Mouse (Mus musculus): ENCODE data around the gene Zfp352. TPM values are rescaled to one million over a fixed set of nuclear protein-coding genes. Genes with fewer than 3 reads are reported as not detected.
"Not testable (repeated sequence)": the region's sequence is repeated elsewhere in the genome, so short reads cannot be mapped to it uniquely, and the experiment has no call there.

The Zfp352 gene
- not detected in 2 replicates for polyA plus RNA-seq (2015; fragmentation: Nextera tagmentation; extraction: Ambion mirVana)

DNA sequence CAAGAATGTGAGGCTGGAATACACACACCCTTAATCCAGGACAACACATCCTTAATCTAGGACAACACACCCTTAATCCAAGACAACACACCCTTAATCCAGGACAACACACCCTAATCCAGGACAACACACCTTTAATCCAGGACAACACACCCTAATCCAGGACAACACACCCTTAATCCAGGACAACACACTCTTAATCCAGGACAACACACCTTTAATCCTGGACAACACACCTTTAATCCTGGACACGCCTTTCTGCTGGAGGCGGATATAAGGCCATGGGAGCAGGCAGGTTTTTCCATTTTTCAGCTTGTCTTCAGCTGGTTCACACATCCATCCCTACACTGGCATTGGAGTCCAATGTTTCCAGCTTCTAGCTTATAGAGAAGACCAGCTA, at the start of gene Zfp352:
TSS of gene Zfp352 (plus strand) at position 301 of the 400 bp plus-strand sequence.
- no peaks in the 10 kb centered on the region for H3K27me3 ChIP-seq
- no peaks in the 10 kb centered on the region for H3K4me1 ChIP-seq
- H3K27ac ChIP-seq: no peak within 1 kb of the TSS
- H3K36me3 ChIP-seq: no peaks in the 10 kb centered on the region
- no peak within 1 kb of the TSS for H3K4me3 ChIP-seq
- no peak for ATAC-seq (ENCODE audit: low FRiP score, low read depth)
- no peak within 1 kb of the TSS for H3K4me2 ChIP-seq (replicated peaks)
- H3K9me3 ChIP-seq: 0 out of 2 replicates have a peak, but pooled peaks cover 6% of the 10 kb centered on the region
- H3K9ac ChIP-seq: no peak within 1 kb of the TSS
- 98% methylated on average over 2 of the region's 2 CpGs for WGBS

DNA sequence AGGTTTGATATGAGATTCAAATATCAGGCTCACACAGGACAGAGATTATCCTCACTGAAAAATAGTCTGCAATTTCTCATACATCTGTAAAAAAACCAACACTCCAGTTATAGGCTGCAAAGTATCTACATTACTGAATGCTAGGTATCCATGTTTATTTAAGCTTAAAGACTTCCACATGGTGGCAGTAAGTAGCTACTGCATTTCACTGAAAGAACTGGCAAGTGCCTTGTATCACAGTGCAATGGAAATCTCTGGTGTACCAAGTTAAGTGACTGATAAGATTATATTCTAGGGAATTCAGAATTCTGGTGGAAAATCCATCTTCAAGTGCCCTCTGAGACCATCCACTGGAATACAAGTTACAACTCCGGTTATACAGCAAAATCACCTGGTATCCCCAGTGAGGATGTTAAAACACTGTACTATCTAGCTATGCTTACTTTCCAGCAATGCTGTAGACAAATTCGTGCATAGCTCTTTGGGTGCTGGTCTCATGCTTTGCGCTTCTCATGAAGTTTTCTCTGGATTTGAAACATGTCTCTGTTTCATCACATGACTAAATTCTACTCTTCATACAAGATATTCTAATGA, 47.6 kb upstream of the Zfp352 start:
- 85% methylated on average over 3 of the region's 3 CpGs for WGBS
- Histone ChIP-seq H3K27me3 (no peaks in the 10 kb centered on the region), H3K4me1 (no peaks in the 10 kb centered on the region), H3K9ac (no peak overlapping the region), H3K9me3 (no peaks in the 10 kb centered on the region), H3K4me3 (no peak overlapping the region), H3K36me3 (no peaks in the 10 kb centered on the region), H3K4me2 (replicated peaks) (no peak overlapping the region), H3K27ac (no peak overlapping the region)
- ATAC-seq (ENCODE audit: low FRiP score, low read depth): no peak; the same call in 1 of the 2 replicates

- Histone ChIP-seq H3K4me1 (no peaks in the 10 kb centered on the region), H3K4me3 (no peak overlapping the region), H3K4me2 (replicated peaks) (no peak overlapping the region), H3K27me3 (no peaks in the 10 kb centered on the region), H3K9ac (no peak overlapping the region), H3K36me3 (no peaks in the 10 kb centered on the region), H3K9me3 (no peaks in the 10 kb centered on the region), H3K27ac (no peak overlapping the region)
- ATAC-seq (ENCODE audit: low FRiP score, low read depth): no peak
- 77% methylated on average over 1 of the region's 1 CpGs for WGBS
Measured at GRCm38 (mm10) chr4:90174036-90174435, 44.6 kb upstream of the Zfp352 start.

DNA sequence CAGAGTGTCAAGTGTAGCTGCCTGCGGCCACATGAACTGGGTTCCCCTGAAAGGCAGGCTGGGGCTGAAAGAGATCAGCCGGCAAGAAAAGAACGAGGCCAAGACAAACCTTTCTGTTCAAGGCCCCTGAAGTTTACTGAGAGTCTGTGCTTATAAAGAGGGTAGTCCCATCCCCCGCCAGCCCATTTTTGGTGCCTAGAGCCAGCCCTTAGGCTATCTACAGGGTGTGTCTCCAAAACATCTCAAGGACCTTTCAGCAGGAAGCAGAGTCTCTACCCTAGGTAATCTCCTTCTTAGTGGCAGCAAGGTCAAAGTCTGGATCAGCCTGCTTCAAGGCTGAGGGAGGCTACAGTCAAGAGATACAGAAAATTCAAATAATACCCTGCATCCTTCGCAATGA, 15.2 kb upstream of the Zfp352 start:
- Histone ChIP-seq H3K27me3 (no peaks in the 10 kb centered on the region), H3K36me3 (no peaks in the 10 kb centered on the region), H3K9ac (no peak overlapping the region), H3K27ac (no peak overlapping the region), H3K4me1 (no peaks in the 10 kb centered on the region), H3K9me3 (no peaks in the 10 kb centered on the region), H3K4me3 (no peak overlapping the region), H3K4me2 (replicated peaks) (no peak overlapping the region)
- no peak for ATAC-seq (ENCODE audit: low FRiP score, low read depth)
- 85% methylated on average over 5 of the region's 5 CpGs for WGBS

GRCm38 (mm10) chr4:90211475-90211874, 7.1 kb upstream of the Zfp352 start:
- no peak for ATAC-seq (ENCODE audit: low FRiP score, low read depth)
- no peaks in the 10 kb centered on the region for H3K27me3 ChIP-seq
- H3K4me2 ChIP-seq (replicated peaks): no peak overlapping the region
- H3K4me3 ChIP-seq: no peak overlapping the region
- H3K36me3 ChIP-seq: no peaks in the 10 kb centered on the region
- WGBS: 36% methylated on average over 1 of the region's 1 CpGs
- H3K9ac ChIP-seq: no peak overlapping the region
- no peak overlapping the region for H3K27ac ChIP-seq
- H3K9me3 ChIP-seq: no peaks in the 10 kb centered on the region
- no peaks in the 10 kb centered on the region for H3K4me1 ChIP-seq

GRCm38 (mm10) chr4:90212076-90212475, 6.5 kb upstream of the Zfp352 start:
- no peaks in the 10 kb centered on the region for H3K36me3 ChIP-seq
- no peak overlapping the region for H3K4me3 ChIP-seq
- no peak overlapping the region for H3K27ac ChIP-seq
- ATAC-seq (ENCODE audit: low FRiP score, low read depth): no peak
- no peak overlapping the region for H3K4me2 ChIP-seq (replicated peaks)
- no peaks in the 10 kb centered on the region for H3K9me3 ChIP-seq
- no peaks in the 10 kb centered on the region for H3K27me3 ChIP-seq
- no peaks in the 10 kb centered on the region for H3K4me1 ChIP-seq
- 75% methylated on average over 3 of the region's 3 CpGs for WGBS
- H3K9ac ChIP-seq: no peak overlapping the region

- not testable (repeated sequence) for H3K9ac ChIP-seq; H3K27ac ChIP-seq; H3K4me1 ChIP-seq; H3K4me2 ChIP-seq (replicated peaks); H3K9me3 ChIP-seq; H3K27me3 ChIP-seq; H3K4me3 ChIP-seq; ATAC-seq (ENCODE audit: low FRiP score, low read depth); H3K36me3 ChIP-seq
- 90% methylated on average over 5 of the region's 5 CpGs for WGBS
Measured at GRCm38 (mm10) chr4:90235646-90236045, 17.0 kb downstream of the Zfp352 start.

DNA sequence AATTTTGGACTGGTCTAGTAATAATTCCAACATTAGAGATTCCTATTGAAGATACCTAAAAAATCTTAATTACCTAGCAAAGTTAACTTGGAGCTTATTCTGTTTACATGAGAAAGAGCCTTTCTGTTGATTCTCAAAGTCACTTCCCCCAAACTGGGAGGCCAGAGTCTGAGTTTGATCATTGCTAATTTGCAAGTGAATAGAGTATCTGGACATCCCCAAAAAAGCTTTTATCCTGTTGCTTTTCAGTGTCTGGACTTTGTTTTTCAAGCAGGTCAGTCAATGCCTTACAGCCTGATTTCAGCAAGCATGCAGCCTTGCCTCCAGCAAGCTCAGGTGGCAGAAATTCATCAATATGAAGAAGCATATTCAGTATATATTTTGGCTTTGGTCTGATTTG, 51.2 kb downstream of the Zfp352 start:
- Histone ChIP-seq H3K4me3 (no peak overlapping the region), H3K27me3 (no peaks in the 10 kb centered on the region), H3K4me2 (replicated peaks) (no peak overlapping the region), H3K27ac (no peak overlapping the region), H3K4me1 (no peaks in the 10 kb centered on the region), H3K36me3 (no peaks in the 10 kb centered on the region), H3K9ac (no peak overlapping the region), H3K9me3 (peaks cover 30% of the 10 kb centered on the region; the same call in 1 of the 2 replicates)
- no peak for ATAC-seq (ENCODE audit: low FRiP score, low read depth)

Data from limb, embryonic 13.5 days (tissue).